Mouse (Mus musculus) regulatory T cell (primary cell): ENCODE results near the gene Rnaseh1.

ENCODE experiments used
- in situ Hi-C: fragments of 300-600 bp; cut with MboI, MseI; formaldehyde crosslinking; loops from one replicate; pipeline ENCODE4 v1.15.1; 2025; ENCODE audit warnings: high pct_unique_total_duplicates

Rnaseh1 gene

GRCm38 (mm10) chr12:28649141-28650110 lies at the start of gene Rnaseh1:
Gene Rnaseh1 (plus strand): TSS chr12:28649602.
- in situ Hi-C loops, result no loop called here

- in situ Hi-C loops, result no loop called here
These were observed 47.1 kb upstream of the Rnaseh1 start for GRCm38 (mm10) chr12:28602259-28602658.

- in situ Hi-C loops, result no loop called here
These were observed 45.9 kb upstream of the Rnaseh1 start for GRCm38 (mm10) chr12:28603494-28603893.

GRCm38 (mm10) chr12:28607546-28608305 lies 41.7 kb upstream of the Rnaseh1 start:
- in situ Hi-C loops, result no loop called here

- in situ Hi-C loops, result no loop called here
These were observed 37.0 kb upstream of the Rnaseh1 start for GRCm38 (mm10) chr12:28612391-28612790.

GRCm38 (mm10) chr12:28614401-28614800 lies 35.0 kb upstream of the Rnaseh1 start:
- in situ Hi-C loops, result no loop called here

GRCm38 (mm10) chr12:28617297-28617696 lies 32.1 kb upstream of the Rnaseh1 start:
- in situ Hi-C loops, result no loop called here

- in situ Hi-C loops, result no loop called here
These were observed 27.8 kb upstream of the Rnaseh1 start for GRCm38 (mm10) chr12:28621451-28622166.

- in situ Hi-C loops, result no loop called here
These were observed 27.3 kb upstream of the Rnaseh1 start for GRCm38 (mm10) chr12:28622167-28622532.

- in situ Hi-C loops, result no loop called here
These were observed 26.8 kb upstream of the Rnaseh1 start for GRCm38 (mm10) chr12:28622641-28623040.

- in situ Hi-C loops, result no loop called here
These were observed 26.2 kb upstream of the Rnaseh1 start, which contains the start of gene Colec11 for GRCm38 (mm10) chr12:28623195-28623594. Gene Colec11 (minus strand): TSS chr12:28623377.

- in situ Hi-C loops, result no loop called here
These were observed 25.2 kb upstream of the Rnaseh1 start for GRCm38 (mm10) chr12:28624251-28624650.

GRCm38 (mm10) chr12:28625407-28625806 lies 24.0 kb upstream of the Rnaseh1 start:
- in situ Hi-C loops, result no loop called here

- in situ Hi-C loops, result no loop called here
These were observed 22.3 kb upstream of the Rnaseh1 start for GRCm38 (mm10) chr12:28627092-28627491.

- in situ Hi-C loops, result no loop called here
These were observed 21.0 kb upstream of the Rnaseh1 start for GRCm38 (mm10) chr12:28628436-28628835.

- in situ Hi-C loops, result loop anchor here (5.0 kb wide), 1 partner anchor 197 kb away; no protein-coding TSS in a partner anchor
These were observed 14.3 kb upstream of the Rnaseh1 start for GRCm38 (mm10) chr12:28635058-28635534.

- in situ Hi-C loops, result loop anchor here (5.0 kb wide), 1 partner anchor 196 kb away; no protein-coding TSS in a partner anchor
These were observed 13.6 kb upstream of the Rnaseh1 start, which contains the start of gene Rps7 for GRCm38 (mm10) chr12:28635535-28636476. Gene Rps7 (minus strand): TSS chr12:28635953.

GRCm38 (mm10) chr12:28636543-28636942 lies 12.9 kb upstream of the Rnaseh1 start:
- in situ Hi-C loops, result loop anchor here (5.0 kb wide), 1 partner anchor 196 kb away; no protein-coding TSS in a partner anchor

GRCm38 (mm10) chr12:28638778-28639177 lies 10.6 kb upstream of the Rnaseh1 start:
- in situ Hi-C loops, result loop anchor here (5.0 kb wide), 1 partner anchor 194 kb away; no protein-coding TSS in a partner anchor

- in situ Hi-C loops, result no loop called here
These were observed 13.2 kb downstream of the Rnaseh1 start for GRCm38 (mm10) chr12:28662628-28663027.
